Mouse (Mus musculus) heart, embryonic 13.5 days (tissue): ENCODE measurements around the gene Mbnl1. TPM values are rescaled to one million over a fixed set of nuclear protein-coding genes. Genes with fewer than 3 reads are reported as not detected.

Experiments used
- ATAC-seq: fragments of 200-750 bp; cut with Nextera tagmentation; 2 replicates; pipeline ENCODE4 v1.8.0; 2017; ENCODE audit warnings: moderate TSS enrichment; ENCODE audit not compliant: insufficient number of reproducible peaks, low FRiP score, low TSS enrichment; ENCODE audit errors: extremely low read depth
- H3K27ac ChIP-seq: fragments of 300-500 bp; sonication (generic); replicated peaks from 2 replicates; pipeline ENCODE4 v1.5.1; 2015; ENCODE audit warnings: moderate library complexity, mild to moderate bottlenecking, inconsistent platforms
- H3K27me3 ChIP-seq: fragments of 300-500 bp; sonication (generic); replicated peaks from 2 replicates; pipeline ENCODE4 v1.6.1; 2015; ENCODE audit warnings: mild to moderate bottlenecking, inconsistent platforms
- H3K36me3 ChIP-seq: fragments of 300-500 bp; sonication (generic); 2 replicates; pipeline ENCODE4 v1.6.1; 2015; ENCODE audit warnings: mild to moderate bottlenecking, inconsistent platforms
- H3K4me1 ChIP-seq: fragments of 300-500 bp; sonication (generic); 2 replicates; pipeline ENCODE4 v1.6.1; 2015; ENCODE audit warnings: inconsistent platforms
- H3K4me2 ChIP-seq: fragments of 300-500 bp; sonication (generic); 2 replicates; pipeline ENCODE4 v1.6.1; 2015; ENCODE audit warnings: inconsistent platforms, mild to moderate bottlenecking, moderate library complexity
- H3K4me3 ChIP-seq: fragments of 300-500 bp; sonication (generic); 2 replicates; pipeline ENCODE4 v1.5.1; 2015; ENCODE audit warnings: moderate library complexity, mild to moderate bottlenecking, inconsistent platforms
- H3K9ac ChIP-seq: fragments of 300-500 bp; sonication (generic); 2 replicates; pipeline ENCODE4 v1.6.1; 2015; ENCODE audit warnings: inconsistent platforms, mild to moderate bottlenecking, moderate library complexity
- H3K9me3 ChIP-seq: fragments of 300-500 bp; sonication (generic); 2 replicates; pipeline ENCODE4 v1.6.1; 2016; ENCODE audit warnings: inconsistent platforms
- WGBS: fragments of 180-500 bp; shearing (Covaris S2); methylation state at CpG from one replicate; pipeline ENCODE4 v1.1.7; 2015; ENCODE audit warnings: mixed read lengths; 5-methylcytosine and 5-hydroxymethylcytosine counted together
- polyA plus RNA-seq: library from polyadenylated mRNA; unstranded; fragments of >200 nt; fragmentation: Nextera tagmentation; extraction: Ambion mirVana; gene quantifications from 2 replicates; pipeline ENCODE4 v1.2.1, GENCODE M21; 2015

Mbnl1 gene
- polyA plus RNA-seq, 1 experiment from 2014 or later = 66.0 TPM

- Histone ChIP-seq H3K9ac (no peak overlapping the region), H3K9me3 (no peaks in the 10 kb centered on the region), H3K36me3 (no peaks in the 10 kb centered on the region), H3K27me3 (no peaks in the 10 kb centered on the region), H3K27ac (no peak overlapping the region), H3K4me3 (no peak overlapping the region), H3K4me1 (peaks cover 65% of the 10 kb centered on the region), H3K4me2 (no peak overlapping the region)
- ATAC-seq = no peak
- WGBS = 84% methylated on average over 1 of the region's 1 CpGs
These were observed 51.5 kb downstream of the Mbnl1 start for GRCm38 (mm10) chr3:60524127-60524526.

- H3K4me3 ChIP-seq = peak overlapping the region; percentile 36
- no peaks in the 10 kb centered on the region for H3K9me3 ChIP-seq
- H3K36me3 ChIP-seq = no peaks in the 10 kb centered on the region; the same call in 1 of the 2 replicates
- H3K4me2 ChIP-seq = peak overlapping the region; percentile 77
- peak overlapping the region; percentile 37 for H3K9ac ChIP-seq
- peak overlapping the region; percentile 87 for H3K27ac ChIP-seq
- H3K27me3 ChIP-seq = no peaks in the 10 kb centered on the region
- no peak for ATAC-seq
- WGBS = 66% methylated on average over 5 of the region's 5 CpGs
- peaks cover 81% of the 10 kb centered on the region for H3K4me1 ChIP-seq
These were observed 58.7 kb downstream of the Mbnl1 start for GRCm38 (mm10) chr3:60531286-60531685.

GRCm38 (mm10) chr3:60531826-60532225, 59.2 kb downstream of the Mbnl1 start:
- ATAC-seq = no peak
- WGBS = 63% methylated on average over 2 of the region's 2 CpGs
- H3K36me3 ChIP-seq = no peaks in the 10 kb centered on the region; the same call in 1 of the 2 replicates
- H3K9ac ChIP-seq = peak overlapping the region; percentile 37; the same call in 1 of the 2 replicates
- H3K9me3 ChIP-seq = no peaks in the 10 kb centered on the region
- H3K4me3 ChIP-seq = 0 out of 2 replicates have a peak overlapping the region, but pooled peaks have one; percentile 14
- peaks cover 76% of the 10 kb centered on the region for H3K4me1 ChIP-seq
- peak overlapping the region; percentile 77 for H3K4me2 ChIP-seq
- H3K27ac ChIP-seq = peak overlapping the region; percentile 87
- no peaks in the 10 kb centered on the region for H3K27me3 ChIP-seq

GRCm38 (mm10) chr3:60535224-60535623, 62.6 kb downstream of the Mbnl1 start:
- Histone ChIP-seq H3K4me3 (no peak overlapping the region), H3K4me2 (no peak overlapping the region), H3K27ac (peak overlapping the region; percentile 20), H3K9me3 (no peaks in the 10 kb centered on the region), H3K4me1 (peaks cover 56% of the 10 kb centered on the region), H3K36me3 (no peaks in the 10 kb centered on the region), H3K9ac (no peak overlapping the region), H3K27me3 (no peaks in the 10 kb centered on the region)
- WGBS = 32% methylated on average over 3 of the region's 3 CpGs
- no peak for ATAC-seq

- no peaks in the 10 kb centered on the region for H3K36me3 ChIP-seq
- no peaks in the 10 kb centered on the region for H3K27me3 ChIP-seq
- H3K27ac ChIP-seq = no peak overlapping the region
- no peak overlapping the region for H3K4me2 ChIP-seq
- H3K4me3 ChIP-seq = no peak overlapping the region
- no peak overlapping the region for H3K9ac ChIP-seq
- peaks cover 49% of the 10 kb centered on the region for H3K4me1 ChIP-seq
- ATAC-seq = no peak
- 79% methylated on average over 2 of the region's 2 CpGs for WGBS
- H3K9me3 ChIP-seq = no peaks in the 10 kb centered on the region
These were observed 64.4 kb downstream of the Mbnl1 start for GRCm38 (mm10) chr3:60537063-60537462.

GRCm38 (mm10) chr3:60538214-60538971, 65.8 kb downstream of the Mbnl1 start:
- no peaks in the 10 kb centered on the region for H3K27me3 ChIP-seq
- no peak overlapping the region for H3K4me2 ChIP-seq
- H3K9me3 ChIP-seq = no peaks in the 10 kb centered on the region
- no peak overlapping the region for H3K9ac ChIP-seq
- ATAC-seq = no peak
- no peak overlapping the region for H3K27ac ChIP-seq
- 76% methylated on average over 3 of the region's 3 CpGs for WGBS
- no peak overlapping the region for H3K4me3 ChIP-seq
- H3K4me1 ChIP-seq = peaks cover 50% of the 10 kb centered on the region
- H3K36me3 ChIP-seq = no peaks in the 10 kb centered on the region

- Histone ChIP-seq H3K4me1 (peaks cover 46% of the 10 kb centered on the region), H3K9ac (no peak overlapping the region), H3K27me3 (no peaks in the 10 kb centered on the region), H3K27ac (no peak overlapping the region), H3K36me3 (no peaks in the 10 kb centered on the region), H3K4me2 (no peak overlapping the region), H3K9me3 (no peaks in the 10 kb centered on the region), H3K4me3 (no peak overlapping the region)
- WGBS = 61% methylated on average over 4 of the region's 4 CpGs
- no peak for ATAC-seq
These were observed 68.5 kb downstream of the Mbnl1 start for GRCm38 (mm10) chr3:60541121-60541520.

GRCm38 (mm10) chr3:60546196-60546595, 73.6 kb downstream of the Mbnl1 start:
- Histone ChIP-seq H3K4me2 (peak overlapping the region; percentile 47), H3K9me3 (no peaks in the 10 kb centered on the region), H3K27me3 (no peaks in the 10 kb centered on the region), H3K4me1 (peaks cover 73% of the 10 kb centered on the region), H3K4me3 (no peak overlapping the region), H3K36me3 (no peaks in the 10 kb centered on the region), H3K9ac (0 out of 2 replicates have a peak overlapping the region, but pooled peaks have one; percentile 38), H3K27ac (peak overlapping the region; percentile 38; the same call in 1 of the 2 replicates)
- 10% methylated on average over 9 of the region's 9 CpGs for WGBS
- peak; percentile 61; the same call in 1 of the 2 replicates for ATAC-seq

GRCm38 (mm10) chr3:60546904-60547303, 74.3 kb downstream of the Mbnl1 start:
- H3K27me3 ChIP-seq = no peaks in the 10 kb centered on the region
- 90% methylated on average over 4 of the region's 4 CpGs for WGBS
- H3K27ac ChIP-seq = no peak overlapping the region
- ATAC-seq = no peak
- no peaks in the 10 kb centered on the region for H3K9me3 ChIP-seq
- no peak overlapping the region for H3K4me3 ChIP-seq
- H3K36me3 ChIP-seq = no peaks in the 10 kb centered on the region
- H3K4me1 ChIP-seq = peaks cover 73% of the 10 kb centered on the region
- H3K9ac ChIP-seq = no peak overlapping the region
- no peak overlapping the region for H3K4me2 ChIP-seq

- Histone ChIP-seq H3K4me3 (no peak overlapping the region), H3K4me1 (peaks cover 66% of the 10 kb centered on the region), H3K27ac (no peak overlapping the region), H3K27me3 (no peaks in the 10 kb centered on the region), H3K9ac (no peak overlapping the region), H3K36me3 (no peaks in the 10 kb centered on the region), H3K4me2 (no peak overlapping the region), H3K9me3 (no peaks in the 10 kb centered on the region)
- ATAC-seq = no peak
- 59% methylated on average over 5 of the region's 5 CpGs for WGBS
These were observed 77.9 kb downstream of the Mbnl1 start for GRCm38 (mm10) chr3:60550492-60550891.

- no peak for ATAC-seq
These were observed 79.0 kb downstream of the Mbnl1 start for GRCm38 (mm10) chr3:60551650-60552049.

GRCm38 (mm10) chr3:60553011-60553410, 80.4 kb downstream of the Mbnl1 start:
- Histone ChIP-seq H3K9me3 (no peaks in the 10 kb centered on the region), H3K27ac (no peak overlapping the region)

More at GRCm38 (mm10) chr3:60551650-60552049, 79.0 kb downstream of the Mbnl1 start:
- 53% methylated on average over 3 of the region's 3 CpGs for WGBS
- Histone ChIP-seq H3K36me3 (0 out of 2 replicates have a peak, but pooled peaks cover 1% of the 10 kb centered on the region), H3K4me1 (peaks cover 63% of the 10 kb centered on the region), H3K4me2 (no peak overlapping the region), H3K4me3 (no peak overlapping the region), H3K27ac (no peak overlapping the region), H3K27me3 (no peaks in the 10 kb centered on the region), H3K9ac (no peak overlapping the region), H3K9me3 (no peaks in the 10 kb centered on the region)

More at GRCm38 (mm10) chr3:60553011-60553410, 80.4 kb downstream of the Mbnl1 start:
- Histone ChIP-seq H3K36me3 (0 out of 2 replicates have a peak, but pooled peaks cover 2% of the 10 kb centered on the region), H3K9ac (no peak overlapping the region), H3K4me3 (no peak overlapping the region), H3K4me1 (peaks cover 57% of the 10 kb centered on the region), H3K4me2 (no peak overlapping the region), H3K27me3 (no peaks in the 10 kb centered on the region)
- no peak for ATAC-seq
- 26% methylated on average over 3 of the region's 3 CpGs for WGBS
